31 mouse cellular contexts compared by ENCODE assay signal in genomic region chr15:6016637-6017049, GRCm38 (mm10).
A peak's percentile ranks its signal among the peaks of the same experiment; 100 is the strongest.
DNase-seq lines count a peak whose midpoint lies in the region; ATAC-seq and TF ChIP-seq lines count a peak whose summit lies in the region.
"Had no signal": no experiment of that assay in that cellular context is flagged by ENCODE, and none has a peak within 500 bp of the region (broad histone marks: within the 10 kb centered on the region; RNA-seq: fewer than 3 reads in every experiment).

No protein-coding gene starts in this region.

- ATAC-seq in intestine, postnatal 0 days, result no peak
- 0 out of 2 replicates have a peak, but pooled peaks have one; percentile 71 for ATAC-seq in stomach, postnatal 0 days (ENCODE audit: low FRiP score, low TSS enrichment)
- ATAC-seq: forebrain, postnatal 0 days; hindbrain, embryonic 16.5 days; lung, postnatal 0 days had no signal

- DNase-seq in urinary bladder, postnatal 25 days (ENCODE audit: low spot score), result peak; percentile 4
- no peak for DNase-seq in urinary bladder, adult 2 months (ENCODE audit: low spot score)
- DNase-seq in R1 (ENCODE audit: low read depth, low spot score), result peak; percentile 65
- peak; percentile 49 for DNase-seq in stomach, postnatal 0 days (ENCODE audit: low spot score)
- DNase-seq in embryo, embryonic 9.5 days (ENCODE audit: extremely low spot score), result no peak
- no peak for DNase-seq in thymus, postnatal 25 days
- no peak for DNase-seq in thymus, postnatal 36 days
- DNase-seq: adrenal gland, postnatal 10 days; B cell, adult 2 months; cerebellum, adult 11 months; cerebellum, adult 9-11 months; embryo, embryonic 11 days; forebrain, postnatal 0 days; heart, postnatal 10 days; kidney, adult 11 months; kidney, postnatal 14 days; right cerebral cortex, adult 18-20 months; spleen, adult 18-20 months had no signal

- no peaks in the 10 kb centered on the region for H3K27me3 ChIP-seq in intestine, postnatal 0 days (replicated peaks; ENCODE audit: control insufficient read depth, insufficient read depth, low read length)
- H3K27me3 ChIP-seq in stomach, postnatal 0 days (ENCODE audit: control insufficient read depth, insufficient read depth, low read length), result no peaks in the 10 kb centered on the region
- H3K27me3 ChIP-seq: embryonic facial prominence, embryonic 15.5 days; forebrain, embryonic 12.5 days; heart, embryonic 13.5 days; limb, embryonic 13.5 days; neural tube, embryonic 12.5 days had no signal

- H3K36me3 ChIP-seq in intestine, postnatal 0 days (ENCODE audit: control insufficient read depth, insufficient read depth), result no peaks in the 10 kb centered on the region
- no peaks in the 10 kb centered on the region for H3K36me3 ChIP-seq in stomach, postnatal 0 days (ENCODE audit: control insufficient read depth, insufficient read depth, low read length)
- H3K36me3 ChIP-seq: embryonic facial prominence, embryonic 15.5 days; forebrain, embryonic 12.5 days; heart, embryonic 13.5 days; hindbrain, embryonic 10.5 days; limb, embryonic 13.5 days; midbrain, embryonic 10.5 days; neural tube, embryonic 12.5 days had no signal

- 34% methylated on average over 5 of the region's 5 CpGs for WGBS in intestine, postnatal 0 days
- 30% methylated on average over 5 of the region's 5 CpGs for WGBS in stomach, postnatal 0 days

- H3K27ac ChIP-seq in intestine, postnatal 0 days (ENCODE audit: low read depth, low read length), result no peak overlapping the region
- no peak overlapping the region for H3K27ac ChIP-seq in stomach, postnatal 0 days (replicated peaks)
- H3K27ac ChIP-seq: embryonic facial prominence, embryonic 15.5 days; forebrain, embryonic 12.5 days; heart, embryonic 13.5 days; hindbrain, embryonic 10.5 days; layer of hippocampus, adult 2 months; limb, embryonic 13.5 days; midbrain, embryonic 10.5 days; neural tube, embryonic 12.5 days had no signal

- H3K4me1 ChIP-seq in intestine, postnatal 0 days (replicated peaks; ENCODE audit: control insufficient read depth, insufficient read depth, low read length), result no peaks in the 10 kb centered on the region
- H3K4me1 ChIP-seq in stomach, postnatal 0 days (replicated peaks; ENCODE audit: control insufficient read depth, insufficient read depth), result no peaks in the 10 kb centered on the region
- H3K4me1 ChIP-seq: embryonic facial prominence, embryonic 15.5 days; forebrain, embryonic 12.5 days; hindbrain, embryonic 10.5 days; limb, embryonic 13.5 days; midbrain, embryonic 10.5 days; neural tube, embryonic 12.5 days had no signal

- H3K4me2 ChIP-seq in intestine, postnatal 0 days (replicated peaks; ENCODE audit: low read depth), result peak overlapping the region; percentile 28; the same call in 1 of the 2 replicates
- H3K4me2 ChIP-seq in stomach, postnatal 0 days (replicated peaks; ENCODE audit: low read depth), result no peak overlapping the region
- H3K4me2 ChIP-seq: embryonic facial prominence, embryonic 15.5 days; forebrain, embryonic 12.5 days; heart, embryonic 13.5 days; limb, embryonic 13.5 days; liver, embryonic 11.5 days; neural tube, embryonic 12.5 days had no signal

- TF ChIP-seq EP300 in stomach, postnatal 0 days (optimal IDR thresholded peaks at IDR 0.05), result no peak

- no peak overlapping the region for H3K9ac ChIP-seq in intestine, postnatal 0 days (ENCODE audit: low read depth, low read length)
- no peak overlapping the region for H3K9ac ChIP-seq in stomach, postnatal 0 days (ENCODE audit: low read length)
- H3K9ac ChIP-seq: embryonic facial prominence, embryonic 15.5 days; forebrain, embryonic 12.5 days; forebrain, postnatal 0 days; heart, embryonic 13.5 days; limb, embryonic 13.5 days; neural tube, embryonic 12.5 days had no signal

- no peak for TF ChIP-seq CTCF in intestine, postnatal 0 days (IDR thresholded peaks at IDR 0.05; ENCODE audit: low read depth)
- no peak for TF ChIP-seq CTCF in stomach, postnatal 0 days (IDR thresholded peaks at IDR 0.05; ENCODE audit: low read depth)

- H3K9me3 ChIP-seq in intestine, postnatal 0 days (ENCODE audit: control insufficient read depth), result no peaks in the 10 kb centered on the region
- no peaks in the 10 kb centered on the region for H3K9me3 ChIP-seq in stomach, postnatal 0 days (ENCODE audit: control insufficient read depth, low read length)
- H3K9me3 ChIP-seq: embryonic facial prominence, embryonic 15.5 days; forebrain, embryonic 12.5 days; heart, embryonic 13.5 days; hindbrain, embryonic 10.5 days; limb, embryonic 13.5 days; midbrain, embryonic 10.5 days; neural tube, embryonic 12.5 days had no signal

- H3K4me3 ChIP-seq in intestine, postnatal 0 days (ENCODE audit: low read depth, low read length), result no peak overlapping the region
- H3K4me3 ChIP-seq in stomach, postnatal 0 days (ENCODE audit: low read depth, low read length), result no peak overlapping the region
- H3K4me3 ChIP-seq: embryonic facial prominence, embryonic 15.5 days; forebrain, embryonic 12.5 days; heart, embryonic 13.5 days; hindbrain, embryonic 10.5 days; layer of hippocampus, adult 2 months; limb, embryonic 13.5 days; midbrain, embryonic 10.5 days; myocyte; neural tube, embryonic 12.5 days had no signal

Comparison
In these comparisons a context has a peak if more than half of its experiments do, and no peak if none do; other contexts are left out.
1. DNase-seq: peak in urinary bladder, postnatal 25 days (single experiment), R1 (single experiment) and stomach, postnatal 0 days (single experiment); none in urinary bladder, adult 2 months (single experiment), embryo, embryonic 9.5 days (single experiment), thymus, postnatal 25 days (single experiment) and thymus, postnatal 36 days (0 of 2).